Mouse (Mus musculus): ENCODE measurements at regions not wholly inside any gene's neighbourhood (a gene's known extent, or its start where the extent isn't known, plus 50 kb on each side); places are given as distances from the start of the nearest gene placed in this dataset.

GRCm38 (mm10) chr9:30757406-30757805 lies 164.8 kb downstream of the Adamts15 start:
- no peak overlapping the region for H3K27ac ChIP-seq (replicated peaks; ENCODE audit: insufficient read depth, low read depth, low read length)
- WGBS = 85% methylated on average over 8 of the region's 8 CpGs
- H3K27me3 ChIP-seq (ENCODE audit: control insufficient read depth, insufficient read depth, low read length) = no peaks in the 10 kb centered on the region
- no peaks in the 10 kb centered on the region for H3K79me2 ChIP-seq (ENCODE audit: control insufficient read depth, insufficient read depth, low read length)
- DNase-seq (ENCODE audit: extremely low read depth, low read depth, low spot score) = no peak
- no peak overlapping the region for H3K4me3 ChIP-seq (ENCODE audit: insufficient read depth, low read depth, low read length)
- H3K4me1 ChIP-seq (ENCODE audit: control insufficient read depth, insufficient read depth, low read length) = no peaks in the 10 kb centered on the region
- no peaks in the 10 kb centered on the region for H3K36me3 ChIP-seq (ENCODE audit: control insufficient read depth, insufficient read depth, low read length)
- no peak overlapping the region for H3K9ac ChIP-seq (ENCODE audit: low read depth, low read length)
- TF ChIP-seq CTCF (IDR thresholded peaks at IDR 0.05; ENCODE audit: low read depth, low read length) = no peak
- TF ChIP-seq POLR2A (IDR thresholded peaks at IDR 0.05; ENCODE audit: extremely low read depth, insufficient read depth, low read length) = no peak

DNA sequence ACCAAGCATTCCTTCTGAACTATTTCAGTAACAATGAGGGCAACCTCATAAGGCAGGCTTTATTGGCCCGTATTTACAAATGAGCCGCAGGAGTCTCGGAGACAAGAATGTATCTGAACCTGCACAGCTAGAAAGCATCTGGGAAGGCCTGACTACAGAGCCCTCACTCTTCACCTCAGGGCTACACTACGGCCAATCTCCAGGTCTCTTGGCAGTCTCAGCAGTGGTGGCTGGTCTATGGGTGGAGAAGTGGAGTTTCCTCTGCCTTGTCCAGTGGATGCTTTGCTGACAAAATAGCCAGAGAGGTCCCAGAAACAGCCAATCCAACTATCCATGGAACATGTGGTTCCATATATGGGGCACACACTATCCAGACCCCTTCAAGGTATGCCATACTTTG lies 165.5 kb downstream of the Adamts15 start:
- H3K36me3 ChIP-seq (ENCODE audit: control insufficient read depth, insufficient read depth, low read length) = no peaks in the 10 kb centered on the region
- 93% methylated on average over 4 of the region's 4 CpGs for WGBS
- no peak overlapping the region for H3K4me3 ChIP-seq (ENCODE audit: insufficient read depth, low read depth, low read length)
- TF ChIP-seq CTCF (IDR thresholded peaks at IDR 0.05; ENCODE audit: low read depth, low read length) = no peak
- no peak for TF ChIP-seq POLR2A (IDR thresholded peaks at IDR 0.05; ENCODE audit: extremely low read depth, insufficient read depth, low read length)
- H3K4me1 ChIP-seq (ENCODE audit: control insufficient read depth, insufficient read depth, low read length) = no peaks in the 10 kb centered on the region
- no peak for DNase-seq (ENCODE audit: extremely low read depth, low read depth, low spot score)
- H3K79me2 ChIP-seq (ENCODE audit: control insufficient read depth, insufficient read depth, low read length) = no peaks in the 10 kb centered on the region
- H3K9ac ChIP-seq (ENCODE audit: low read depth, low read length) = no peak overlapping the region
- H3K27me3 ChIP-seq (ENCODE audit: control insufficient read depth, insufficient read depth, low read length) = no peaks in the 10 kb centered on the region
- H3K27ac ChIP-seq (replicated peaks; ENCODE audit: insufficient read depth, low read depth, low read length) = no peak overlapping the region

GRCm38 (mm10) chr9:30755586-30755985 lies 166.7 kb downstream of the Adamts15 start:
- Histone ChIP-seq H3K79me2 (ENCODE audit: control insufficient read depth, insufficient read depth, low read length) (no peaks in the 10 kb centered on the region), H3K4me3 (ENCODE audit: insufficient read depth, low read depth, low read length) (no peak overlapping the region), H3K4me1 (ENCODE audit: control insufficient read depth, insufficient read depth, low read length) (no peaks in the 10 kb centered on the region), H3K27me3 (ENCODE audit: control insufficient read depth, insufficient read depth, low read length) (no peaks in the 10 kb centered on the region), H3K9ac (ENCODE audit: low read depth, low read length) (no peak overlapping the region), H3K27ac (replicated peaks; ENCODE audit: insufficient read depth, low read depth, low read length) (no peak overlapping the region), H3K36me3 (ENCODE audit: control insufficient read depth, insufficient read depth, low read length) (no peaks in the 10 kb centered on the region)
- no peak for DNase-seq (ENCODE audit: extremely low read depth, low read depth, low spot score)
- WGBS = 100% methylated on average over 1 of the region's 1 CpGs
- no peak for TF ChIP-seq CTCF (IDR thresholded peaks at IDR 0.05; ENCODE audit: low read depth, low read length)
- TF ChIP-seq POLR2A (IDR thresholded peaks at IDR 0.05; ENCODE audit: extremely low read depth, insufficient read depth, low read length) = no peak

DNA sequence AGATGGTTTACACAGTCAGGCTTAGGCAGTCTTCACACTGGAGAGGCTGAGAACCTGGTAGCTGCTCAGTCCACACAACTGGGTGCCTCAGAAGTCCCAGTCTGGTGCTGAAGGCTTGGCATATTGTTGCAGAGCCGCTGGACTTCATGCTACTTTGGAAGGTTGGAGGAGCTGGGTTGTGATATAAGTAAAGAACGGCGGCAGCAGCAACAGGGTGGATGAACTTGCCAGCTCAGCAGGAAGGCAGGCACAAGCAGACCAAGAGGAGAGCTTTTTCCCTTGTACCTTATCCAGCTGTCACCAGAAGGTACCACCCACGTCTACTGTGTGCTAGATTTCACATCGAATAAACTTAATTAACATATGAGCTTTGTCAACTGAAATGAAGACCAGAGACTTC lies 167.4 kb downstream of the Adamts15 start:
- 86% methylated on average over 5 of the region's 5 CpGs for WGBS
- no peaks in the 10 kb centered on the region for H3K4me1 ChIP-seq (ENCODE audit: control insufficient read depth, insufficient read depth, low read length)
- no peak overlapping the region for H3K9ac ChIP-seq (ENCODE audit: low read depth, low read length)
- no peaks in the 10 kb centered on the region for H3K79me2 ChIP-seq (ENCODE audit: control insufficient read depth, insufficient read depth, low read length)
- no peaks in the 10 kb centered on the region for H3K27me3 ChIP-seq (ENCODE audit: control insufficient read depth, insufficient read depth, low read length)
- no peak overlapping the region for H3K27ac ChIP-seq (replicated peaks; ENCODE audit: insufficient read depth, low read depth, low read length)
- H3K36me3 ChIP-seq (ENCODE audit: control insufficient read depth, insufficient read depth, low read length) = no peaks in the 10 kb centered on the region
- no peak for DNase-seq (ENCODE audit: extremely low read depth, low read depth, low spot score)
- TF ChIP-seq POLR2A (IDR thresholded peaks at IDR 0.05; ENCODE audit: extremely low read depth, insufficient read depth, low read length) (no peak), CTCF (IDR thresholded peaks at IDR 0.05; ENCODE audit: low read depth, low read length) (no peak)
- H3K4me3 ChIP-seq (ENCODE audit: insufficient read depth, low read depth, low read length) = no peak overlapping the region

- TF ChIP-seq POLR2A (IDR thresholded peaks at IDR 0.05; ENCODE audit: extremely low read depth, insufficient read depth, low read length) (no peak), CTCF (IDR thresholded peaks at IDR 0.05; ENCODE audit: low read depth, low read length) (no peak)
- WGBS = 86% methylated on average over 9 of the region's 9 CpGs
Measured at GRCm38 (mm10) chr9:30743471-30743870, 178.8 kb downstream of the Adamts15 start.

DNA sequence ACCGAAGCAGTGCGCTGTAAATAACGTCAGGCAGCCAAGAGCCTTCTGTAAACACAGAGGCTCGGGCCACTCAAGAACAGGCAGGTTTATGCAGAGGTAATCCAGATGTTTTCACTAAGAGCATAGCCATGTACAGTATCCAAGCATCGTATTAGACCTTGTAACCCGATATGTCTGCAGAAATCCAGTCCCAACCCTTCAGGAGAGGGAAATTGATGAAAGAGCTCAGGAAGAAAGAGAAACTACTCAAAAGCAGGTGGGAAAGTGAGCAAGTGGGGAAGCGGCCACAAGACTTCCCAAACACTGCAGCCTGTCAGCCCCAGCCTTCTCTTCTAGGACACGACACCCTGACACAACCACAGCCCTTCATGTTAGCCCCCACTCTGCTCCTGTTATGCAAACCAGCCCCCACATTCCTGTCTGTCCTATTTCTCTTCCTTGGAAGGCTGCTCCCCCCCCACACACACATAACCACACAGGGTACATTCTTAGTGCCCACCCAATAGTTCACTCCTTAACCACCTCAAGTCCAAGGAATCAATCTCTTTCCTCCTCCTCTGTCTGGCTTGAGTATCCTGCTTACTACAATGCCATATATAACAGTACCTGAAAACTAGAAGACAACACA lies 179.7 kb downstream of the Adamts15 start:
- 79% methylated on average over 8 of the region's 8 CpGs for WGBS
- H3K36me3 ChIP-seq (ENCODE audit: control insufficient read depth, insufficient read depth, low read length) = no peaks in the 10 kb centered on the region
- no peak for TF ChIP-seq CTCF (IDR thresholded peaks at IDR 0.05; ENCODE audit: low read depth, low read length)
- TF ChIP-seq POLR2A (IDR thresholded peaks at IDR 0.05; ENCODE audit: extremely low read depth, insufficient read depth, low read length) = no peak
- DNase-seq (ENCODE audit: extremely low read depth, low read depth, low spot score) = no peak
- no peaks in the 10 kb centered on the region for H3K27me3 ChIP-seq (ENCODE audit: control insufficient read depth, insufficient read depth, low read length)
- no peaks in the 10 kb centered on the region for H3K4me1 ChIP-seq (ENCODE audit: control insufficient read depth, insufficient read depth, low read length)
- H3K9ac ChIP-seq (ENCODE audit: low read depth, low read length) = no peak overlapping the region
- no peaks in the 10 kb centered on the region for H3K79me2 ChIP-seq (ENCODE audit: control insufficient read depth, insufficient read depth, low read length)
- no peak overlapping the region for H3K27ac ChIP-seq (replicated peaks; ENCODE audit: insufficient read depth, low read depth, low read length)
- no peak overlapping the region for H3K4me3 ChIP-seq (ENCODE audit: insufficient read depth, low read depth, low read length)

More at GRCm38 (mm10) chr9:30743471-30743870, 178.8 kb downstream of the Adamts15 start:
- Histone ChIP-seq H3K4me3 (ENCODE audit: insufficient read depth, low read depth, low read length) (no peak overlapping the region), H3K79me2 (ENCODE audit: control insufficient read depth, insufficient read depth, low read length) (no peaks in the 10 kb centered on the region), H3K4me1 (ENCODE audit: control insufficient read depth, insufficient read depth, low read length) (no peaks in the 10 kb centered on the region), H3K36me3 (ENCODE audit: control insufficient read depth, insufficient read depth, low read length) (no peaks in the 10 kb centered on the region), H3K27ac (replicated peaks; ENCODE audit: insufficient read depth, low read depth, low read length) (no peak overlapping the region), H3K27me3 (ENCODE audit: control insufficient read depth, insufficient read depth, low read length) (no peaks in the 10 kb centered on the region), H3K9ac (ENCODE audit: low read depth, low read length) (no peak overlapping the region)
- DNase-seq (ENCODE audit: extremely low read depth, low read depth, low spot score) = no peak

Data from liver, adult 2 months (tissue).